In the genomic region with DNA sequence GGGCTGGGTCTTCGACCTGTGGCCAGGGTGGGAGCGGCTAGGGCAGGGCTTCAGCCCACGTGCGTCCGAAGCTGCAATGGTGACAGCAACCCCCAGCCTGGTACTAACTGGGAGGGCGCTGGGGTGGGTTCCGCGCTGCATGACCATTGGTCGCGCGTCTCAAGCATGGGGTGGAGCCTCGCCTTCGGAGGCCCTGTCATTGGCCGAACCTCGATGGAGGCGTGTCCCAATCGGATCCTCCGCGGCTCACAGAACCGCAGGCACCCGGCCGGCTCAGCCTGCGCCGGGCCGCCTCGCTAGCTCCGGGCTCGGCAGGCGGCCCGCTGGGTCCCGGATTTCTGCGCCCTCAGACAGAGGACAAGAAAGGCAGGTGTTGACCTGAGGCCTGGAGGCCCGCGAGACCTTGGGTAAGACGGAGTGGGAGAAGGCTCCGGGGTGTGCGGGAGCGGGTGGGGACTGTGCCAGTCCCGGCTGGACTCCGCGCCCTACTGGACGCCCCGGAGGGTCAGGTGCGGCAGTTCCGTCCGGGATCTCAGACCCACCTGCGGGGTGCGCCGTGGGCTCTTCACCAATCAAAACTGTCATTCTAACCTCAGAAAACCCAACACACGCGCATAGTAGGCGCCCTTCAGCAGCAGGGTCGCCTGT, we compare ENCODE assay signal across 9 mouse cellular contexts. TPM values are rescaled to one million over a fixed set of nuclear protein-coding genes. Genes with fewer than 3 reads are reported as not detected.
A peak's percentile ranks its signal among the peaks of the same experiment; 100 is the strongest.
DNase-seq lines count a peak whose midpoint lies in the region; ATAC-seq and TF ChIP-seq lines count a peak whose summit lies in the region.
"Had no signal": no experiment of that assay in that cellular context is flagged by ENCODE, and none has a peak within 500 bp of the region (broad histone marks: within the 10 kb centered on the region; RNA-seq: fewer than 3 reads in every experiment).

A gene (plus strand): TSS at position 242 of the 648 bp plus-strand sequence.

- peaks cover 45% of the 10 kb centered on the region for H3K79me2 ChIP-seq in myocyte (ENCODE audit: control insufficient read depth, insufficient read depth)

- peak within 1 kb of the TSS; percentile 34 for H3ac ChIP-seq in myocyte (ENCODE audit: control insufficient read depth, insufficient read length)

- under 1% methylated on average over 53 of the region's 53 CpGs for WGBS in forebrain, embryonic 10.5 days
- WGBS in heart, embryonic 14.5 days, result under 1% methylated on average over 53 of the region's 53 CpGs
- under 1% methylated on average over 53 of the region's 53 CpGs for WGBS in liver, embryonic 11.5 days
- under 1% methylated on average over 51 of the region's 53 CpGs for WGBS in stomach, embryonic 14.5 days

- no peaks in the 10 kb centered on the region for H3K36me3 ChIP-seq in forebrain, embryonic 10.5 days (replicated peaks)
- H3K36me3 ChIP-seq in heart, embryonic 14.5 days (ENCODE audit: control insufficient read depth, insufficient read depth, low read length), result peaks cover 32% of the 10 kb centered on the region
- H3K36me3 ChIP-seq in liver, embryonic 11.5 days (ENCODE audit: control insufficient read depth, insufficient read depth, low read length), result no peaks in the 10 kb centered on the region
- H3K36me3 ChIP-seq in myocyte (ENCODE audit: control insufficient read depth, insufficient read depth), result no peaks in the 10 kb centered on the region
- H3K36me3 ChIP-seq in stomach, embryonic 14.5 days (ENCODE audit: control insufficient read depth, insufficient read depth, low read length), result no peaks in the 10 kb centered on the region
- H3K36me3 ChIP-seq: G1E had no signal

- peaks cover 27% of the 10 kb centered on the region for H3K4me1 ChIP-seq in forebrain, embryonic 10.5 days
- H3K4me1 ChIP-seq in heart, embryonic 14.5 days (ENCODE audit: control insufficient read depth in 2 of 2, insufficient read depth in 2 of 2, low read length in 2 of 2), result peaks cover 44 to 66% of the 10 kb centered on the region in 2 experiments
- H3K4me1 ChIP-seq in liver, embryonic 11.5 days (replicated peaks; ENCODE audit: control insufficient read depth, insufficient read depth, low read length), result peaks cover 5% of the 10 kb centered on the region
- peaks cover 7% of the 10 kb centered on the region; the same call in 1 of the 2 replicates for H3K4me1 ChIP-seq in stomach, embryonic 14.5 days (ENCODE audit: control insufficient read depth, insufficient read depth, low read length)

- peak within 1 kb of the TSS; percentile 99 for H3K9ac ChIP-seq in heart, embryonic 14.5 days (ENCODE audit: low read length)
- peak within 1 kb of the TSS; percentile 56 for H3K9ac ChIP-seq in liver, embryonic 11.5 days (ENCODE audit: low read depth, low read length)
- peak within 1 kb of the TSS; percentile 41 for H3K9ac ChIP-seq in stomach, embryonic 14.5 days (replicated peaks; ENCODE audit: low read depth, low read length)

- H3K27me3 ChIP-seq in forebrain, embryonic 10.5 days (ENCODE audit: poor library complexity, severe bottlenecking), result peaks cover 72% of the 10 kb centered on the region
- H3K27me3 ChIP-seq in heart, embryonic 14.5 days (ENCODE audit: control insufficient read depth, insufficient read depth, low read length), result no peaks in the 10 kb centered on the region
- peaks cover 12% of the 10 kb centered on the region for H3K27me3 ChIP-seq in liver, embryonic 11.5 days (replicated peaks; ENCODE audit: control insufficient read depth, insufficient read depth, low read length)
- no peaks in the 10 kb centered on the region for H3K27me3 ChIP-seq in myocyte (ENCODE audit: control insufficient read depth, insufficient read depth, insufficient read length)
- no peaks in the 10 kb centered on the region for H3K27me3 ChIP-seq in stomach, embryonic 14.5 days (ENCODE audit: control insufficient read depth, insufficient read depth, low read length)

- H3K4me3 ChIP-seq in forebrain, embryonic 10.5 days, result peak within 1 kb of the TSS; percentile 65
- H3K4me3 ChIP-seq in heart, embryonic 14.5 days (ENCODE audit: control insufficient read depth in 1 of 2, insufficient read depth in 1 of 2, low read depth in 1 of 2, low read length in 2 of 2), result peak within 1 kb of the TSS; percentile 84 to 97
- H3K4me3 ChIP-seq in liver, embryonic 11.5 days (ENCODE audit: low read depth, low read length), result peak within 1 kb of the TSS; percentile 62
- H3K4me3 ChIP-seq in myocyte, result peak within 1 kb of the TSS; percentile 58
- H3K4me3 ChIP-seq in stomach, embryonic 14.5 days (ENCODE audit: low read depth, low read length), result peak within 1 kb of the TSS; percentile 60

- peak; percentile 35 for DNase-seq in A20 (ENCODE audit: low read depth, low spot score)
- peak; percentile 83 for DNase-seq in brain, embryonic 18.5 days (ENCODE audit: low read depth, low spot score)
- DNase-seq in forebrain, embryonic 10.5 days (ENCODE audit: extremely low spot score, low spot score), result peak; percentile 88
- peak; percentile 95 for DNase-seq in kidney, postnatal 10 days
- peak; percentile 84 for DNase-seq in liver, embryonic 11.5 days (ENCODE audit: low spot score)

- peak; percentile 70 for TF ChIP-seq POLR2A in myocyte (IDR thresholded peaks at IDR 0.05; ENCODE audit: insufficient read length, low read depth)

- no peak within 1 kb of the TSS for H3K27ac ChIP-seq in forebrain, embryonic 10.5 days
- H3K27ac ChIP-seq in heart, embryonic 14.5 days (replicated peaks in 1 of 2; ENCODE audit: control insufficient read depth in 1 of 2, insufficient read depth in 1 of 2, low read depth in 2 of 2, low read length in 2 of 2), result peak within 1 kb of the TSS; percentile 78 to 93
- H3K27ac ChIP-seq in liver, embryonic 11.5 days (ENCODE audit: low read depth, low read length), result no peak within 1 kb of the TSS
- 0 out of 2 replicates have a peak within 1 kb of the TSS, but pooled peaks have one; percentile 15 for H3K27ac ChIP-seq in stomach, embryonic 14.5 days (ENCODE audit: low read length)

- H3K4me2 ChIP-seq in heart, embryonic 14.5 days (ENCODE audit: low read length), result peak within 1 kb of the TSS; percentile 77
- peak within 1 kb of the TSS; percentile 93 for H3K4me2 ChIP-seq in liver, embryonic 11.5 days
- peak within 1 kb of the TSS; percentile 80 for H3K4me2 ChIP-seq in myocyte (ENCODE audit: low read depth)
- H3K4me2 ChIP-seq in stomach, embryonic 14.5 days (replicated peaks; ENCODE audit: low read depth, low read length), result peak within 1 kb of the TSS; percentile 96

- H3K9me3 ChIP-seq in forebrain, embryonic 10.5 days, result no peaks in the 10 kb centered on the region
- H3K9me3 ChIP-seq in heart, embryonic 14.5 days (ENCODE audit: control insufficient read depth, low read length), result 0 out of 2 replicates have a peak, but pooled peaks cover under 1% of the 10 kb centered on the region
- no peaks in the 10 kb centered on the region for H3K9me3 ChIP-seq in liver, embryonic 11.5 days (ENCODE audit: control insufficient read depth, low read length)
- no peaks in the 10 kb centered on the region for H3K9me3 ChIP-seq in stomach, embryonic 14.5 days (ENCODE audit: control insufficient read depth, low read depth, low read length)

- peak; percentile 95 for ATAC-seq in heart, embryonic 14.5 days (ENCODE audit: insufficient number of reproducible peaks, insufficient read depth, low FRiP score, low read depth)
- peak; percentile 95 for ATAC-seq in liver, embryonic 11.5 days (replicated peaks; ENCODE audit: low FRiP score)
- peak; percentile 98 for ATAC-seq in stomach, embryonic 14.5 days (ENCODE audit: insufficient number of reproducible peaks, insufficient read depth, low FRiP score, low read depth)

TF ChIP-seq in myocyte, 11 proteins besides CTCF, POLR2A, EP300 and RAD21:
- TF ChIP-seq MYOG (IDR thresholded peaks at IDR 0.05; ENCODE audit: control insufficient read depth in 1 of 3, insufficient read depth in 1 of 3, insufficient read length in 2 of 3, low read depth in 2 of 3) (no peak), POLR2AphosphoS2 (IDR thresholded peaks at IDR 0.05; ENCODE audit: insufficient read length, low read depth) (peak; percentile 62)

RNA-seq across cellular contexts. Expression of the gene that starts here (rescaled TPM):
- polyA plus RNA-seq in forebrain, embryonic 10.5 days (2016; fragmentation: Nextera tagmentation; extraction: Ambion mirVana), result 0.87 and 0.88 TPM in 2 replicates
- polyA plus RNA-seq in heart, embryonic 14.5 days (2014; fragmentation: Nextera tagmentation; extraction: Ambion mirVana), result 140 and 146 TPM in 2 replicates
- 7.2 and 9.3 TPM in 2 replicates for polyA plus RNA-seq in liver, embryonic 11.5 days (2014; fragmentation: Nextera tagmentation; extraction: Ambion mirVana)
- polyA plus RNA-seq in myocyte (2012; fragmentation: generic; extraction: Trizol), result 34.8 TPM
- 10.7 and 11.0 TPM in 2 replicates for polyA plus RNA-seq in stomach, embryonic 14.5 days (2014; fragmentation: Nextera tagmentation; extraction: Ambion mirVana)
- polyA plus RNA-seq: G1E had no signal

Comparison
In these comparisons a context has a peak if more than half of its experiments do, and no peak if none do; other contexts are left out.
1. Peak in DNase-seq and H3K4me3 ChIP-seq in forebrain, embryonic 10.5 days; RNA of the gene not detected or under 1 TPM.
2. DNase-seq: peak in every context shown above with its lines; median percentile 95 in kidney, postnatal 10 days; 88 in forebrain, embryonic 10.5 days; 84 in liver, embryonic 11.5 days; 83 in brain, embryonic 18.5 days; 35 in A20.
3. H3K27ac ChIP-seq: peak in heart, embryonic 14.5 days (2 of 2) and stomach, embryonic 14.5 days (single experiment); none in forebrain, embryonic 10.5 days (single experiment) and liver, embryonic 11.5 days (single experiment).
4. H3K9ac ChIP-seq: peak in every context shown above with its lines; median percentile 99 in heart, embryonic 14.5 days; 56 in liver, embryonic 11.5 days; 41 in stomach, embryonic 14.5 days.
5. Peak in every context shown above with its lines, with median percentiles within 50 percentile points of each other: H3K4me3 ChIP-seq, ATAC-seq and H3K4me2 ChIP-seq.